8 mouse cellular contexts compared by ENCODE assay signal in genomic region chr2:160796973-160797372, GRCm38 (mm10).
DNase-seq lines count a peak whose midpoint lies in the region; ATAC-seq and TF ChIP-seq lines count a peak whose summit lies in the region.

No protein-coding gene starts in this region.

- no peaks in the 10 kb centered on the region for H3K9me3 ChIP-seq in hindbrain, embryonic 16.5 days (ENCODE audit: control insufficient read depth, low read length)
- no peaks in the 10 kb centered on the region for H3K9me3 ChIP-seq in hindbrain, embryonic 13.5 days
- no peaks in the 10 kb centered on the region for H3K9me3 ChIP-seq in stomach, postnatal 0 days (ENCODE audit: control insufficient read depth, low read length)
- no peaks in the 10 kb centered on the region for H3K9me3 ChIP-seq in hindbrain, embryonic 10.5 days

- H3K4me2 ChIP-seq in hindbrain, embryonic 16.5 days (ENCODE audit: low read length), result no peak overlapping the region
- H3K4me2 ChIP-seq in hindbrain, embryonic 13.5 days, result no peak overlapping the region
- H3K4me2 ChIP-seq in stomach, postnatal 0 days (replicated peaks; ENCODE audit: low read depth), result no peak overlapping the region

- peak; percentile 88 for ATAC-seq in hindbrain, embryonic 16.5 days
- no peak for ATAC-seq in hindbrain, embryonic 13.5 days (ENCODE audit: low FRiP score)
- no peak for ATAC-seq in stomach, postnatal 0 days (ENCODE audit: low FRiP score, low TSS enrichment)

- H3K4me3 ChIP-seq in hindbrain, embryonic 16.5 days (ENCODE audit: low read length), result no peak overlapping the region
- H3K4me3 ChIP-seq in hindbrain, embryonic 13.5 days, result no peak overlapping the region
- H3K4me3 ChIP-seq in stomach, postnatal 0 days (ENCODE audit: low read depth, low read length), result no peak overlapping the region
- H3K4me3 ChIP-seq in hindbrain, embryonic 10.5 days, result no peak overlapping the region

- no peaks in the 10 kb centered on the region for H3K4me1 ChIP-seq in hindbrain, embryonic 16.5 days (ENCODE audit: control insufficient read depth, insufficient read depth, low read depth, low read length)
- 0 out of 2 replicates have a peak, but pooled peaks cover 2% of the 10 kb centered on the region for H3K4me1 ChIP-seq in hindbrain, embryonic 13.5 days (replicated peaks)
- no peaks in the 10 kb centered on the region for H3K4me1 ChIP-seq in stomach, postnatal 0 days (replicated peaks; ENCODE audit: control insufficient read depth, insufficient read depth)
- H3K4me1 ChIP-seq in hindbrain, embryonic 10.5 days (replicated peaks), result no peaks in the 10 kb centered on the region

- H3K27me3 ChIP-seq in hindbrain, embryonic 16.5 days (replicated peaks; ENCODE audit: control insufficient read depth, insufficient read depth, low read length), result no peaks in the 10 kb centered on the region
- no peaks in the 10 kb centered on the region for H3K27me3 ChIP-seq in hindbrain, embryonic 13.5 days
- no peaks in the 10 kb centered on the region for H3K27me3 ChIP-seq in stomach, postnatal 0 days (ENCODE audit: control insufficient read depth, insufficient read depth, low read length)
- no peaks in the 10 kb centered on the region for H3K27me3 ChIP-seq in hindbrain, embryonic 10.5 days (ENCODE audit: insufficient read depth, poor library complexity, severe bottlenecking)

- no peak for TF ChIP-seq CTCF in stomach, postnatal 0 days (IDR thresholded peaks at IDR 0.05; ENCODE audit: low read depth)

- no peak for TF ChIP-seq EP300 in stomach, postnatal 0 days (optimal IDR thresholded peaks at IDR 0.05)

- H3K27ac ChIP-seq in hindbrain, embryonic 16.5 days (ENCODE audit: low read depth, low read length), result no peak overlapping the region
- H3K27ac ChIP-seq in hindbrain, embryonic 13.5 days, result no peak overlapping the region
- H3K27ac ChIP-seq in stomach, postnatal 0 days (replicated peaks), result no peak overlapping the region
- no peak overlapping the region for H3K27ac ChIP-seq in hindbrain, embryonic 10.5 days

- DNase-seq in adrenal gland, adult 2 months, result peak; percentile 82
- peak; percentile 72 to 83 for DNase-seq in cerebellum, postnatal 25 days
- DNase-seq in kidney, adult 9 months, result peak; percentile 89
- DNase-seq in lung, postnatal 4 days, result peak; percentile 44 to 48
- DNase-seq in stomach, postnatal 0 days (ENCODE audit: low spot score), result no peak
- DNase-seq in hindbrain, embryonic 10.5 days (ENCODE audit: low spot score), result no peak

- H3K9ac ChIP-seq in hindbrain, embryonic 16.5 days (ENCODE audit: low read depth, low read length), result no peak overlapping the region
- no peak overlapping the region for H3K9ac ChIP-seq in hindbrain, embryonic 13.5 days
- no peak overlapping the region; the same call in 1 of the 2 replicates for H3K9ac ChIP-seq in stomach, postnatal 0 days (ENCODE audit: low read length)

- no peaks in the 10 kb centered on the region for H3K36me3 ChIP-seq in hindbrain, embryonic 16.5 days (ENCODE audit: control insufficient read depth, insufficient read depth, low read length)
- no peaks in the 10 kb centered on the region for H3K36me3 ChIP-seq in hindbrain, embryonic 13.5 days
- no peaks in the 10 kb centered on the region for H3K36me3 ChIP-seq in stomach, postnatal 0 days (ENCODE audit: control insufficient read depth, insufficient read depth, low read length)
- no peaks in the 10 kb centered on the region for H3K36me3 ChIP-seq in hindbrain, embryonic 10.5 days

- 48% methylated on average over 2 of the region's 2 CpGs for WGBS in hindbrain, embryonic 16.5 days
- WGBS in hindbrain, embryonic 13.5 days, result 66% methylated on average over 2 of the region's 2 CpGs
- WGBS in stomach, postnatal 0 days, result 38% methylated on average over 2 of the region's 2 CpGs
- 79% methylated on average over 2 of the region's 2 CpGs for WGBS in hindbrain, embryonic 10.5 days

Comparison
In these comparisons a context has a peak if more than half of its experiments do, and no peak if none do; other contexts are left out.
1. DNase-seq: peak in adrenal gland, adult 2 months (single experiment), cerebellum, postnatal 25 days (2 of 2), kidney, adult 9 months (single experiment) and lung, postnatal 4 days (2 of 2); none in stomach, postnatal 0 days (single experiment) and hindbrain, embryonic 10.5 days (single experiment).